Comparison of ENCODE assay signal across 8 mouse cellular contexts in genomic region chr19:10880975-10881425, GRCm38 (mm10). TPM values are rescaled to one million over a fixed set of nuclear protein-coding genes. Genes with fewer than 3 reads are reported as not detected.
DNase-seq lines count a peak whose midpoint lies in the region; ATAC-seq and TF ChIP-seq lines count a peak whose summit lies in the region.

No protein-coding gene starts in this region.

- no peak for TF ChIP-seq POLR2A in cortical plate, adult 2 months (IDR thresholded peaks at IDR 0.05; ENCODE audit: extremely low read depth, insufficient read depth, low read length)

- peaks cover 11% of the 10 kb centered on the region; the same call in 1 of the 2 replicates for H3K36me3 ChIP-seq in midbrain, embryonic 10.5 days

- H3K27ac ChIP-seq in left cerebral cortex, adult 2 months: peak overlapping the region; percentile 94
- H3K27ac ChIP-seq in cortical plate, adult 2 months (ENCODE audit: insufficient read depth, low read length): peak overlapping the region; percentile 67
- peak overlapping the region; percentile 98 for H3K27ac ChIP-seq in midbrain, embryonic 10.5 days (replicated peaks)

- peaks cover 13% of the 10 kb centered on the region for H3K9me3 ChIP-seq in midbrain, embryonic 10.5 days (replicated peaks)

- 2% methylated on average over 14 of the region's 14 CpGs for WGBS in midbrain, embryonic 10.5 days

- DNase-seq in left cerebral cortex, adult 2 months (ENCODE audit: extremely low spot score in 1 of 2, low spot score in 2 of 2): no peak
- DNase-seq in left cerebral cortex, postnatal 25 days (ENCODE audit: low spot score in 2 of 2): no peak
- peak; percentile 60 to 64 for DNase-seq in heart, postnatal 10 days
- no peak for DNase-seq in midbrain, embryonic 10.5 days (ENCODE audit: low spot score)
- DNase-seq in adrenal gland, postnatal 25 days: no peak
- no peak for DNase-seq in urinary bladder, postnatal 4 days (ENCODE audit: low spot score in 2 of 2)

- ATAC-seq in megakaryocyte progenitor cell, adult 5-6 weeks (replicated peaks; ENCODE audit: poor library complexity): no peak

- peak overlapping the region; percentile 73 for H3K4me3 ChIP-seq in left cerebral cortex, adult 2 months
- peak overlapping the region; percentile 60 for H3K4me3 ChIP-seq in cortical plate, adult 2 months (ENCODE audit: insufficient read depth, low read length)
- peak overlapping the region; percentile 61 for H3K4me3 ChIP-seq in midbrain, embryonic 10.5 days

- H3K4me1 ChIP-seq in cortical plate, adult 2 months (ENCODE audit: control insufficient read depth, insufficient read depth, low read length): peaks cover 14% of the 10 kb centered on the region
- H3K4me1 ChIP-seq in midbrain, embryonic 10.5 days: peaks cover 30% of the 10 kb centered on the region

- TF ChIP-seq CTCF in left cerebral cortex, adult 2 months (IDR thresholded peaks at IDR 0.05): no peak
- TF ChIP-seq CTCF in cortical plate, adult 2 months (IDR thresholded peaks at IDR 0.05; ENCODE audit: extremely low read depth, insufficient read depth, low read length): no peak

- H3K27me3 ChIP-seq in midbrain, embryonic 10.5 days (ENCODE audit: low read depth, poor library complexity, severe bottlenecking): no peaks in the 10 kb centered on the region

- intact Hi-C loops in left cerebral cortex, adult 2 months (cut with DNase I): loop anchor here (1.0 to 2.0 kb wide), 2 partner anchors 14 to 166 kb away; partner anchors contain the start of gene Prpf19
- intact Hi-C loops in left cerebral cortex, postnatal 25 days (cut with DNase I): loop anchor here (5.0 kb wide), 2 partner anchors 74 to 169 kb away; no protein-coding TSS in a partner anchor
- intact Hi-C loops in heart, postnatal 10 days (cut with DNase I): loop anchor here (1.0 kb wide), 1 partner anchor 164 kb away; no protein-coding TSS in a partner anchor

RNA-seq across cellular contexts. Expression of gene Tmem109, which starts 0.8 kb away (rescaled TPM):
- total RNA-seq in left cerebral cortex, adult 2 months (2021): 10 to 100 TPM; 49.5 to 50.2 TPM
- 10 to 100 TPM; 47.7 to 50.3 TPM for total RNA-seq in left cerebral cortex, postnatal 25 days (2021)
- polyA plus RNA-seq in cortical plate, adult 2 months (2012; rRNA removed): 61.9 and 63.5 TPM in 2 replicates
- 100 to 1,000 TPM in 1 of 2 experiments, 10 to 100 TPM in 1; 95.3 to 104 TPM for total RNA-seq in heart, postnatal 10 days (2021)
- 50.1 and 53.0 TPM in 2 replicates for polyA plus RNA-seq in midbrain, embryonic 10.5 days (2016; fragmentation: Nextera tagmentation; extraction: Ambion mirVana)
- total RNA-seq in adrenal gland, postnatal 25 days (2021): 143 and 161 TPM in 2 replicates
- total RNA-seq in megakaryocyte progenitor cell, adult 5-6 weeks (2015): 14.9 and 16.5 TPM in 2 replicates
- 13.2 and 17.8 TPM in 2 replicates for total RNA-seq in megakaryocyte progenitor cell, adult 5-6 weeks (2017)

RNA-seq across cellular contexts. Expression of gene Tmem132a, which starts 11.3 kb away (rescaled TPM):
- total RNA-seq in left cerebral cortex, adult 2 months (2021): 100 to 1,000 TPM; 268 TPM
- 100 to 1,000 TPM; 307 to 334 TPM for total RNA-seq in left cerebral cortex, postnatal 25 days (2021)
- 200 and 216 TPM in 2 replicates for polyA plus RNA-seq in cortical plate, adult 2 months (2012; rRNA removed)
- total RNA-seq in heart, postnatal 10 days (2021): 10 to 100 TPM; 36.7 to 42.0 TPM
- polyA plus RNA-seq in midbrain, embryonic 10.5 days (2016; fragmentation: Nextera tagmentation; extraction: Ambion mirVana): 111 and 122 TPM in 2 replicates
- total RNA-seq in adrenal gland, postnatal 25 days (2021): 30.5 and 32.8 TPM in 2 replicates
- 0.17 TPM in 1 of 2 replicates, not detected in the other for total RNA-seq in megakaryocyte progenitor cell, adult 5-6 weeks (2015)
- 0.30 TPM in 1 of 2 replicates, not detected in the other for total RNA-seq in megakaryocyte progenitor cell, adult 5-6 weeks (2017)

RNA-seq across cellular contexts. Expression of gene Prpf19, which starts 14.0 kb away (rescaled TPM):
- total RNA-seq in left cerebral cortex, adult 2 months (2021): 100 to 1,000 TPM; 195 to 208 TPM
- 100 to 1,000 TPM; 190 to 213 TPM for total RNA-seq in left cerebral cortex, postnatal 25 days (2021)
- polyA plus RNA-seq in cortical plate, adult 2 months (2012; rRNA removed): 219 and 221 TPM in 2 replicates
- 100 to 1,000 TPM; 211 to 235 TPM for total RNA-seq in heart, postnatal 10 days (2021)
- polyA plus RNA-seq in midbrain, embryonic 10.5 days (2016; fragmentation: Nextera tagmentation; extraction: Ambion mirVana): 35.8 and 37.2 TPM in 2 replicates
- 196 and 223 TPM in 2 replicates for total RNA-seq in adrenal gland, postnatal 25 days (2021)
- total RNA-seq in megakaryocyte progenitor cell, adult 5-6 weeks (2015): 70.5 and 77.5 TPM in 2 replicates
- total RNA-seq in megakaryocyte progenitor cell, adult 5-6 weeks (2017): 159 and 191 TPM in 2 replicates

RNA-seq across cellular contexts. Expression of gene Zp1, which starts 39.4 kb away (rescaled TPM):
- not detected for total RNA-seq in left cerebral cortex, adult 2 months (2021)
- not detected for total RNA-seq in left cerebral cortex, postnatal 25 days (2021)
- polyA plus RNA-seq in cortical plate, adult 2 months (2012; rRNA removed): not detected in 2 replicates
- not detected for total RNA-seq in heart, postnatal 10 days (2021)
- polyA plus RNA-seq in midbrain, embryonic 10.5 days (2016; fragmentation: Nextera tagmentation; extraction: Ambion mirVana): not detected in 2 replicates
- not detected in 2 replicates for total RNA-seq in adrenal gland, postnatal 25 days (2021)
- total RNA-seq in megakaryocyte progenitor cell, adult 5-6 weeks (2015): not detected in 2 replicates
- not detected in 2 replicates for total RNA-seq in megakaryocyte progenitor cell, adult 5-6 weeks (2017)

RNA-seq across cellular contexts. Expression of gene Slc15a3, which starts 41.5 kb away (rescaled TPM):
- 1 to 10 TPM; 1.1 to 1.3 TPM for total RNA-seq in left cerebral cortex, adult 2 months (2021)
- total RNA-seq in left cerebral cortex, postnatal 25 days (2021): 1 to 10 TPM; 1.9 to 2.0 TPM
- 1.3 and 2.3 TPM in 2 replicates for polyA plus RNA-seq in cortical plate, adult 2 months (2012; rRNA removed)
- 1 to 10 TPM; 2.6 to 3.0 TPM for total RNA-seq in heart, postnatal 10 days (2021)
- 0.20 TPM in 2 replicates for polyA plus RNA-seq in midbrain, embryonic 10.5 days (2016; fragmentation: Nextera tagmentation; extraction: Ambion mirVana)
- 3.2 and 4.0 TPM in 2 replicates for total RNA-seq in adrenal gland, postnatal 25 days (2021)
- total RNA-seq in megakaryocyte progenitor cell, adult 5-6 weeks (2015): 0.57 and 0.85 TPM in 2 replicates
- total RNA-seq in megakaryocyte progenitor cell, adult 5-6 weeks (2017): 0.37 and 1.5 TPM in 2 replicates

Comparison
In these comparisons a context has a peak if more than half of its experiments do, and no peak if none do; other contexts are left out.
1. DNase-seq: peak in heart, postnatal 10 days (2 of 2); none in left cerebral cortex, adult 2 months (0 of 2), left cerebral cortex, postnatal 25 days (0 of 2), midbrain, embryonic 10.5 days (single experiment), adrenal gland, postnatal 25 days (single experiment) and urinary bladder, postnatal 4 days (0 of 2).
2. RNA of gene Tmem132a, which starts 11.3 kb away (total RNA-seq): 307 to 334 TPM in left cerebral cortex, postnatal 25 days, 268 TPM in left cerebral cortex, adult 2 months, 36.7 to 42.0 TPM in heart, postnatal 10 days and 30.5 to 32.8 TPM in adrenal gland, postnatal 25 days; 0.17 to 0.30 TPM in megakaryocyte progenitor cell, adult 5-6 weeks; every median in the first group is over 10 times any median in the second.
3. Peak in every context shown above with its lines, with median percentiles within 50 percentile points of each other: H3K27ac ChIP-seq and H3K4me3 ChIP-seq.